Mouse (Mus musculus): ENCODE results near the gene Itga6.
A peak's percentile ranks its signal among the peaks of the same experiment; 100 is the strongest.
"Not testable (repeated sequence)": the region's sequence is repeated elsewhere in the genome, so short reads cannot be mapped to it uniquely, and the experiment has no call there.

The Itga6 gene

GRCm38 (mm10) chr2:71745610-71746374 lies at the start of gene Itga6:
TSS of gene Itga6 (plus strand) at chr2:71745616.
- no peak for DNase-seq

GRCm38 (mm10) chr2:71696776-71697175 lies 48.6 kb upstream of the Itga6 start:
- no peak for DNase-seq

- no peak for DNase-seq
These were observed 47.7 kb upstream of the Itga6 start for GRCm38 (mm10) chr2:71697408-71698336.

GRCm38 (mm10) chr2:71698366-71698765 lies 47.0 kb upstream of the Itga6 start:
- DNase-seq: no peak

- DNase-seq: no peak
These were observed 46.5 kb upstream of the Itga6 start for GRCm38 (mm10) chr2:71698942-71699341.

- no peak for DNase-seq
These were observed 44.1 kb upstream of the Itga6 start for GRCm38 (mm10) chr2:71701341-71701740.

GRCm38 (mm10) chr2:71704309-71704708 lies 41.1 kb upstream of the Itga6 start:
- no peak for DNase-seq

GRCm38 (mm10) chr2:71708886-71709285 lies 36.5 kb upstream of the Itga6 start:
- DNase-seq: no peak

GRCm38 (mm10) chr2:71711640-71712039 lies 33.8 kb upstream of the Itga6 start:
- no peak for DNase-seq

GRCm38 (mm10) chr2:71714416-71714815 lies 31.0 kb upstream of the Itga6 start:
- DNase-seq: no peak

- no peak for DNase-seq
These were observed 26.4 kb upstream of the Itga6 start for GRCm38 (mm10) chr2:71719005-71719386.

- DNase-seq: no peak
These were observed 25.9 kb upstream of the Itga6 start for GRCm38 (mm10) chr2:71719387-71720034.

- DNase-seq: not testable (repeated sequence)
These were observed 24.9 kb upstream of the Itga6 start for GRCm38 (mm10) chr2:71720556-71720955.

- DNase-seq: no peak
These were observed 22.5 kb upstream of the Itga6 start for GRCm38 (mm10) chr2:71722913-71723312.

- no peak for DNase-seq
These were observed 21.8 kb upstream of the Itga6 start for GRCm38 (mm10) chr2:71723623-71724022.

GRCm38 (mm10) chr2:71724028-71724427 lies 21.4 kb upstream of the Itga6 start:
- no peak for DNase-seq

- DNase-seq: no peak
These were observed 20.0 kb upstream of the Itga6 start for GRCm38 (mm10) chr2:71725446-71725845.

- no peak for DNase-seq
These were observed 18.3 kb upstream of the Itga6 start for GRCm38 (mm10) chr2:71726883-71727676.

GRCm38 (mm10) chr2:71728341-71728740 lies 17.1 kb upstream of the Itga6 start:
- DNase-seq: no peak

- peak; percentile 33 to 36 for DNase-seq
These were observed 16.6 kb upstream of the Itga6 start for GRCm38 (mm10) chr2:71728796-71729195.

GRCm38 (mm10) chr2:71730623-71731612 lies 14.5 kb upstream of the Itga6 start:
- DNase-seq: no peak

Data from lung, postnatal 4 days (tissue).